9 mouse cellular contexts compared by ENCODE assay signal in genomic region chr2:152197301-152197712, GRCm38 (mm10). TPM values are rescaled to one million over a fixed set of nuclear protein-coding genes. Genes with fewer than 3 reads are reported as not detected.
DNase-seq lines count a peak whose midpoint lies in the region; ATAC-seq and TF ChIP-seq lines count a peak whose summit lies in the region.
"Had no signal": no experiment of that assay in that cellular context is flagged by ENCODE, and none has a peak within 500 bp of the region (broad histone marks: within the 10 kb centered on the region; RNA-seq: fewer than 3 reads in every experiment).

No protein-coding gene starts in this region.

- intact Hi-C loops in heart, postnatal 36 days (cut with DNase I), result loop anchor here (1.0 kb wide), 3 partner anchors 29 to 168 kb away; partner anchors contain the start of gene Csnk2a1

- TF ChIP-seq EP300 in MEL (IDR thresholded peaks at IDR 0.05; ENCODE audit: low read depth in 1 of 2, low read length in 2 of 2), result no peak

- H3K4me2 ChIP-seq in forebrain, embryonic 14.5 days (ENCODE audit: low read length), result no peak overlapping the region
- peak overlapping the region; percentile 3; the same call in 1 of the 2 replicates for H3K4me2 ChIP-seq in neural tube, embryonic 15.5 days
- H3K4me2 ChIP-seq: liver, embryonic 15.5 days had no signal

- WGBS in forebrain, embryonic 14.5 days, result 46% methylated on average over 10 of the region's 10 CpGs
- 47% methylated on average over 10 of the region's 10 CpGs for WGBS in large intestine, adult 2 months
- WGBS in neural tube, embryonic 15.5 days, result 46% methylated on average over 10 of the region's 10 CpGs

- H3K9ac ChIP-seq in MEL (ENCODE audit: control insufficient read depth, low read depth, low read length, poor library complexity, severe bottlenecking), result no peak overlapping the region
- no peak overlapping the region for H3K9ac ChIP-seq in forebrain, embryonic 14.5 days (ENCODE audit: low read length)
- H3K9ac ChIP-seq in neural tube, embryonic 15.5 days (replicated peaks), result no peak overlapping the region
- H3K9ac ChIP-seq: liver, embryonic 15.5 days had no signal

- peak overlapping the region in 1 of 2 experiments; percentile 44; a peak in 1 of 4 replicates for H3K4me3 ChIP-seq in MEL (ENCODE audit: control insufficient read depth in 1 of 2, insufficient read depth in 1 of 2, low read depth in 2 of 2, low read length in 2 of 2)
- H3K4me3 ChIP-seq in forebrain, embryonic 14.5 days (ENCODE audit: low read depth, low read length), result no peak overlapping the region
- no peak overlapping the region for H3K4me3 ChIP-seq in neural tube, embryonic 15.5 days (replicated peaks)
- H3K4me3 ChIP-seq: liver, embryonic 15.5 days had no signal

- H3K4me1 ChIP-seq in MEL (ENCODE audit: control insufficient read depth in 1 of 2, insufficient read depth in 2 of 2, low read length in 2 of 2), result peaks cover 7 to 18% of the 10 kb centered on the region in 2 experiments
- H3K4me1 ChIP-seq in forebrain, embryonic 14.5 days (ENCODE audit: control insufficient read depth, insufficient read depth, low read length), result no peaks in the 10 kb centered on the region
- peaks cover 3% of the 10 kb centered on the region; the same call in 1 of the 2 replicates for H3K4me1 ChIP-seq in neural tube, embryonic 15.5 days

- peak; percentile 96 for TF ChIP-seq RAD21 in MEL (IDR thresholded peaks at IDR 0.05; ENCODE audit: low read depth, low read length)

- peak; percentile 89 for DNase-seq in MEL (ENCODE audit: low read depth, low spot score)
- DNase-seq in forebrain, embryonic 14.5 days (ENCODE audit: low spot score), result peak; percentile 95
- DNase-seq in heart, postnatal 36 days, result peak; percentile 54 to 65
- peak; percentile 50 for DNase-seq in large intestine, adult 2 months (ENCODE audit: low read depth, low spot score)
- DNase-seq in lung, adult 18-20 months, result peak; percentile 51 to 59
- peak; percentile 58 for DNase-seq in testis, postnatal 10 days (ENCODE audit: low spot score)

- TF ChIP-seq CTCF in MEL (IDR thresholded peaks at IDR 0.05 in 2 of 3, conservative IDR thresholded peaks at IDR 0.05 in 1 of 3; ENCODE audit: control insufficient read depth in 1 of 3, insufficient read depth in 1 of 3, low read depth in 2 of 3, low read length in 3 of 3, poor library complexity in 1 of 3, severe bottlenecking in 1 of 3), result peak; percentile 76 to 97 (median 83)

- no peak overlapping the region for H3K27ac ChIP-seq in MEL (ENCODE audit: control insufficient read depth, low read depth, low read length)
- no peak overlapping the region for H3K27ac ChIP-seq in forebrain, embryonic 14.5 days (ENCODE audit: low read depth, low read length)
- no peak overlapping the region for H3K27ac ChIP-seq in neural tube, embryonic 15.5 days (replicated peaks)
- H3K27ac ChIP-seq: liver, embryonic 15.5 days had no signal

- TF ChIP-seq POLR2A in MEL (IDR thresholded peaks at IDR 0.05; ENCODE audit: control insufficient read depth in 1 of 2, insufficient read depth in 1 of 2, low read depth in 1 of 2, low read length in 2 of 2, poor library complexity in 1 of 2), result no peak

- no peaks in the 10 kb centered on the region for H3K36me3 ChIP-seq in MEL (ENCODE audit: control insufficient read depth in 1 of 2, insufficient read depth in 2 of 2, low read length in 2 of 2)
- no peaks in the 10 kb centered on the region for H3K36me3 ChIP-seq in forebrain, embryonic 14.5 days (ENCODE audit: control insufficient read depth, insufficient read depth, low read length)
- no peaks in the 10 kb centered on the region for H3K36me3 ChIP-seq in neural tube, embryonic 15.5 days
- H3K36me3 ChIP-seq: liver, embryonic 15.5 days had no signal

- no peaks in the 10 kb centered on the region; a peak in 1 of 4 replicates for H3K27me3 ChIP-seq in MEL (ENCODE audit: control insufficient read depth in 1 of 2, insufficient read depth in 2 of 2, low read length in 2 of 2)
- H3K27me3 ChIP-seq in forebrain, embryonic 14.5 days (replicated peaks; ENCODE audit: control insufficient read depth, insufficient read depth, low read length), result no peaks in the 10 kb centered on the region
- H3K27me3 ChIP-seq in neural tube, embryonic 15.5 days (replicated peaks), result no peaks in the 10 kb centered on the region
- H3K27me3 ChIP-seq: liver, embryonic 15.5 days had no signal

- H3K79me2 ChIP-seq in MEL (ENCODE audit: control insufficient read depth, insufficient read depth, low read length, poor library complexity), result no peaks in the 10 kb centered on the region

- H3K9me3 ChIP-seq in MEL (replicated peaks; ENCODE audit: insufficient read depth, low read length), result no peaks in the 10 kb centered on the region
- no peaks in the 10 kb centered on the region for H3K9me3 ChIP-seq in forebrain, embryonic 14.5 days (replicated peaks; ENCODE audit: control insufficient read depth, low read length)
- no peaks in the 10 kb centered on the region for H3K9me3 ChIP-seq in neural tube, embryonic 15.5 days (replicated peaks)
- H3K9me3 ChIP-seq: liver, embryonic 15.5 days had no signal

- ATAC-seq in cerebellum, adult (ENCODE audit: insufficient number of reproducible peaks, low FRiP score, low TSS enrichment), result peak; percentile 78
- peak; percentile 96 for ATAC-seq in forebrain, embryonic 14.5 days
- peak; percentile 85 for ATAC-seq in neural tube, embryonic 15.5 days (ENCODE audit: low FRiP score)

TF ChIP-seq in MEL, 35 proteins besides CTCF, POLR2A, EP300 and RAD21:
- TF ChIP-seq ETS1 (IDR thresholded peaks at IDR 0.05; ENCODE audit: low read depth, low read length) (no peak), CHD1 (IDR thresholded peaks at IDR 0.05; ENCODE audit: low read depth, low read length) (no peak), GATA1 (IDR thresholded peaks at IDR 0.05; ENCODE audit: low read depth, low read length) (peak; percentile 12; the same call in 1 of the 2 replicates), BHLHE40 (IDR thresholded peaks at IDR 0.05; ENCODE audit: borderline replicate concordance, low read depth, low read length) (peak; percentile 59; the same call in 1 of the 2 replicates), SMC3 (IDR thresholded peaks at IDR 0.05; ENCODE audit: low read depth, low read length) (peak; percentile 98), SIN3A (IDR thresholded peaks at IDR 0.05; ENCODE audit: low read length) (peak; percentile 78), ZNF384 (IDR thresholded peaks at IDR 0.05; ENCODE audit: low read depth, low read length) (no peak), ZC3H11A (IDR thresholded peaks at IDR 0.05; ENCODE audit: low read depth, low read length) (peak; percentile 96)

RNA-seq across cellular contexts. Expression of gene Csnk2a1, which starts 29.3 kb away (rescaled TPM):
- total RNA-seq in MEL (2012; rRNA removed), result 130 and 140 TPM in 2 replicates
- 10 to 100 TPM in 1 of 2 experiments, not detected in 1; 88.5 TPM for polyA plus RNA-seq in MEL (2012; ENCODE audit: insufficient read depth in 1 of 2, insufficient read length in 2 of 2, low read depth in 1 of 2, low replicate concordance in 2 of 2, missing spikeins in 1 of 2)
- 162 and 168 TPM in 2 replicates for polyA plus RNA-seq in forebrain, embryonic 14.5 days (2014; fragmentation: Nextera tagmentation; extraction: Ambion mirVana)
- total RNA-seq in heart, postnatal 36 days (2021), result 100 to 1,000 TPM in 1 of 2 experiments, 10 to 100 TPM in 1; 92.1 to 101 TPM
- polyA plus RNA-seq in large intestine, adult 2 months (2012; rRNA removed), result 30.2 and 33.6 TPM in 2 replicates
- polyA plus RNA-seq in neural tube, embryonic 15.5 days (2015; fragmentation: Nextera tagmentation; extraction: Ambion mirVana), result 99.6 and 106 TPM in 2 replicates

RNA-seq across cellular contexts. Expression of gene Tcf15, which starts 53.9 kb away (rescaled TPM):
- not detected in 2 replicates for total RNA-seq in MEL (2012; rRNA removed)
- polyA plus RNA-seq in MEL (2012; ENCODE audit: insufficient read depth in 1 of 2, insufficient read length in 2 of 2, low read depth in 1 of 2, low replicate concordance in 2 of 2, missing spikeins in 1 of 2), result not detected
- 1.1 and 1.7 TPM in 2 replicates for polyA plus RNA-seq in forebrain, embryonic 14.5 days (2014; fragmentation: Nextera tagmentation; extraction: Ambion mirVana)
- total RNA-seq in heart, postnatal 36 days (2021), result 10 to 100 TPM; 39.7 to 50.1 TPM
- polyA plus RNA-seq in large intestine, adult 2 months (2012; rRNA removed), result 1.6 and 1.7 TPM in 2 replicates
- 2.1 and 4.0 TPM in 2 replicates for polyA plus RNA-seq in neural tube, embryonic 15.5 days (2015; fragmentation: Nextera tagmentation; extraction: Ambion mirVana)
